Mouse (Mus musculus) lung, postnatal 14 days (tissue): Measurements from ENCODE around the gene Tnxb.

Experiments used
- DNase-seq: peaks from one replicate; pipeline ENCODE4 v3.0.0; 2021

Tnxb gene

DNA sequence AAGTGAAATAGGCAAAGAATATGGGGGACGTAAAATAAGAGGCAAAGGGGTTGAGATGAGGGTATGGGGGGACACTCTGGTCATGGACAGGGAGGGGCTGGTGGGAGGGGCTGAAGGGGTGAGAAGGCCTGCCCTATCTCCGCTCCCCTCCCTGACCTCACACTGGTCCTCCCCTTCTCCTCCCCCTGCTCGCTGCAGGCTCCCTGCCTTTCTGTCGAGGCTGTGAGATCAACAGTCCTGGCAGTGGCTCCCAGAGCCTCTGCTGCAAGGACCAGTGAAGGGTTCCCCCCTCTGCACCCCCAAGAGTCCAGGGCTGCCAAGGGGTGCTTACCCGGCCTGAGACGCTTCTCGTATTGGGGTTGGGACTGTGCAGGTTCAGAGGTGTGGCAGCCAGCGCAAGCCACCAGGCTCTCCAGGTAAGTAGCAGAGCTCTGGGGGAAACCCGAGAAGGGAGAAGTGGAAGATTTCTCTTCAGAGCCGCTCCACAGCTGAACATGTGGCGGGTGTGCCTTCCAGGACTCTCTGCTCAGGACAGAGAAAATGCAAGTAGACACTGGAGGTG is 10.0 kb upstream of the Tnxb start:
- DNase-seq: no peak

- peak; percentile 70 for DNase-seq
Measured at GRCm38 (mm10) chr17:34661121-34661591, 9.2 kb upstream of the Tnxb start.

DNA sequence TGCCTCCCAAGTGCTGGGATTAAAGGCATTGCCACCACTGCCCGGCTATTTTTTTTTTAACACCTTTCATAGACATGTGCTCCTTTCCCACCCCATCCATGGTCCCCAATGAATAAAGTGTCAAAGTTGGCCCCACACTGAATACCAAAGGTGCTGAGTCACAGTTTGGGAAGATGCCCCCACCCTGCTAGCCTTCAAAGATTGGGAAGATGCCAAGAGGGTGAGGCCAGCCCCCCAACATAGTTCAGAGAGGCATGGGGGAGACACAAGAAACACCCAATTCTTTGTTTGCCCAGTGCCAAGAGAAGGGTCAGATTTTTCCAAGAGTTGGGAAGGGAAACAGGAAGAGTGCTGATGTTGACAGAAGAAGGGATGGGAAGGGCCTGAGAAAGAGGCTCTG is 7.9 kb upstream of the Tnxb start:
- no peak for DNase-seq

DNA sequence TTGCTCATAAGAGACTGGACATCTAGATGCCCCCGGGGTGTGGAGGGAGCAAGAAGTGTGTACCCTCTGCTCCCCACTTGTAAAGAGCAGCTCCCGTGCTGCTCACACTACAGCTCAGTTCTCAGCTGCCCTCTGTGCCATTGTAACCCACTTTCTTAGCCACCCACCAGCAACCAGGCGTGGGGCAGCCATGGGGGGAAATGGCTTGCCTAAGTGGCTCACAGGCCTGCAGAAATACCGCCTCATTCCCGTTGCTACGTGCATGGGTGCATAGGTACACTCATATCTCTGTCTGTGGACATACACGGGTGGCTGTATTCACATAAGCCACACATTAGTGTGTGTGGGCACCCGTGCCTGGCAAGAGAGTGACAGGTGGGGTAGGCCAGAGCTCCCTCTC is 7.4 kb upstream of the Tnxb start:
- no peak for DNase-seq

GRCm38 (mm10) chr17:34663558-34663957 is 6.8 kb upstream of the Tnxb start:
- no peak for DNase-seq

DNA sequence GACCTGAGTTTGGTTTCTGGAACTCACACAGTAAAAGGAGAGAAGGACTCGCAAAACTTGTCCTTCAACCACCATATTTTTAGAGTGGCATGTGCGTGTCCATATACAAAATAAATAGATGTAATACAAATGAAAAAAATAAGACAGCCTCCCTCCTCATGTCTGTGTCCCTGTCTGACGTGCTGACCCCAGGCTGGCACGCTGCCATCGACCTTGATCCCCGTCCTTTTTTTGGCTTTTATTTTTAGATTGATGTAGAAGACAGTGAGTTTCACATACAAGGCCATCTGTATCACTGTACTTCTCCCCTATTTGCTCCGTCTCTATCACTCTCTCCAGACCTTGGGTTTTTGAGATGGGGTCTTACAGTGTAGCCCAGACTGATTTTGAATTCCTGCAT is 5.9 kb upstream of the Tnxb start:
- no peak for DNase-seq

- DNase-seq: no peak
Measured at GRCm38 (mm10) chr17:34671151-34672066, 1.1 kb downstream of the Tnxb start.

DNA sequence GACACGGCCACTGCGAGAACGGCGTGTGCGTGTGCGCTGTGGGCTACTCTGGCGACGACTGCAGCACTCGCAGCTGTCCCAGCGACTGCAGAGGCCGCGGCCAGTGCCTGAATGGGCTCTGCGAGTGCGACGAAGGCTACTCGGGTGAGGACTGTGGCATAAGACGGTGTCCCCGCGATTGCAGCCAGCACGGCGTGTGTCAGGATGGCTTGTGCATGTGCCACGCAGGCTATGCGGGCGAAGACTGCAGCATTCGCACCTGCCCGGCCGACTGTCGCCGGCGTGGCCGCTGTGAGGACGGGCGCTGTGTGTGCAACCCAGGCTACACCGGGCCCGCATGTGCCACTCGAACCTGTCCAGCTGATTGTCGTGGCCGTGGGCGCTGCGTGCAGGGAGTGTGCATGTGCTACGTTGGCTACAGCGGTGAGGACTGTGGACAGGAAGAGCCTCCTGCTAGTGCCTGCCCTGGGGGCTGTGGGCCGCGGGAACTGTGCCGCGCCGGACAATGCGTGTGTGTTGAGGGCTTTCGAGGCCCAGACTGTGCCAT is 2.0 kb downstream of the Tnxb start:
- no peak for DNase-seq

DNA sequence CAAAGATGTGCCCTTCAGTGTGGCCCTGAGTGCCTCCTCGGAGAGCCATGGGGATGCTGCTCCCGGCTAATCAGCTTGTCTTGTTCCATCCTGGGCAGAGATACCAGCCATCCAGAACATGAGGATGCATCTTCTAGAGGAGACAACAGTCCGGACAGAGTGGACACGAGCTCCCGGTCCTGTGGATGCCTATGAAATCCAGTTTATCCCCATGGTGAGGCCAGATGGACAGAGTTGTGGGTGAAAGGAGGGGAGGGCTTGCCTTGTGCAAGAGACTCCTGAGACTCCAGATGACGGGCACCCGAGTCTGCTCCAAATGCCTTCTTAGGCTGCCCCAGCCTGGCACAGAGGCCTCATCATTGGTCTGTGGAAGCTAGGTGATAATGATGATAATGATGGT is 2.8 kb downstream of the Tnxb start:
- DNase-seq: no peak

DNA sequence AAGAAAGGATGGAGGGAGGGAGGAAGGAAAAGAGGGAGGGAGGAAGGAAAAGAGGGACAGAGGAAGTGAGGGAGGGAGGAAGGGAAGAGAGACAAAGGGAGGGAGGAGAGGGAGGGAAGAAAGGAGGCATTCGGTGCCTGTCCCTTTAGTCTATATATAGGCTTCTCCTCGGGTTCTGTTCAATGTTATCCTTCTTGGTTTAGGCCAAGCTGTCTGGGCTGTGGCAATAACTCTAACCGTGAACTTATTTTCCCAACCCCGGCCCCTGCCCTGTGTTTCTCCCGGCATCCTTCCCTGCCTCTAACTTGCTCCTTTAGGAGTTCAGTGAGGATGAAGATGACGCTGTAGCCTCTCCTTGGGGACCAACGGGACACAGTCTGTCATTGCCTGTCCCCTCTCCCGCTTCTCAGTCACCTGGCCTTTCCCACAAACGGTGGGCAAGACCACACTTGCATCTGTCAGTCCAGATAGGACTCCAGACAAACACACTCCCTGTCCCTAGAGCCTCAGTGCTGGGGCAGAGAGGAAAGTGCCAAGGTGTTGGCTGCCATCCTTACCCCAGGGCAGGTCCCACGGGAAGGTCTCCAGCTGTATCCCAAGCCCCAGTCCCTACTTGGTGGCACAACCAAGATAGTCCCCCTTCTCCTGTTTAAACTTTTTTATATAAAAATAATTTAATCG is 4.3 kb downstream of the Tnxb start:
- DNase-seq: no peak

DNA sequence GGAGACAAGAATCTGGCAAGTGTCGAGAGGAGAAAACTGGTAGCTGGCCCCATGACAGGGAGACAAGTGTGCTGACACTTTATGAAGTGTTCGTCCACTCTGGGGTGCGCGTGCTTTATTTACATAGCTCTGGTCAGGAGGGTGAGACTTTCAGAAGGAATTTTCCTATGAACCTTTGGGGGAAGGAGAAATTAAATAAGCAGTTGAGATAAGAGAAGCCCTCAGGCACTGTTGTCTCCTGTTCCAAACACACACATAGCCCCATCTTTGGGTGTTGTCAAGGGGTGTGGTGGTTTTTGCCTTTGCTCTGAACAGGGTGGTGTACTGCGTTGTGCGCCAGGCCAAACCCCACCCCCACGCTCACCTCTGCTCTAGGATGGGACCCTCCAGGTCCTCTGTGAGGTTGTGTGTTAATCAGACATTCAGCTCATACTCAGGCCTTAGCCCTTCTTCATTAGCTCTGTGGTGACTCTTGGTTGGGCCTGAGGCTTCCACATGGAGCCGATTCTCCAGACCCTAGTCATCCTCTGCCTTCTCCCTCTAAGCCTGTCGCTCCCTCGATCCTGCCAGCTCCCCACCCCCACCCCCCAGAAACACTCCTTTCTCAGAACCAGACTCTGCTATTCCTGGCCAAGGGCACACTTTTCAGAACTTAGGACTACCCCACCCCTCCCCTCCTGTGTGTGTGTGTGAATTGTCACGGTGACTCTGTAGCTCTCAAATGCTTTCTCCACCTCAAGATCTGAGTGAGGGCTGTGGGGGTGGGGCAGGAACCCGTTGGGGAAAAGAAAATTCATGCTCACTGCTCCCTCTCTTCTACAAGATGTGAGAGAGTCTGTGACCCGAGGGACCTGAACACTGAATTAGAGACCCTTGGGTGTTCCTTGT is 5.1 kb downstream of the Tnxb start:
- no peak for DNase-seq

GRCm38 (mm10) chr17:34676093-34676460 is 5.7 kb downstream of the Tnxb start:
- no peak for DNase-seq

DNA sequence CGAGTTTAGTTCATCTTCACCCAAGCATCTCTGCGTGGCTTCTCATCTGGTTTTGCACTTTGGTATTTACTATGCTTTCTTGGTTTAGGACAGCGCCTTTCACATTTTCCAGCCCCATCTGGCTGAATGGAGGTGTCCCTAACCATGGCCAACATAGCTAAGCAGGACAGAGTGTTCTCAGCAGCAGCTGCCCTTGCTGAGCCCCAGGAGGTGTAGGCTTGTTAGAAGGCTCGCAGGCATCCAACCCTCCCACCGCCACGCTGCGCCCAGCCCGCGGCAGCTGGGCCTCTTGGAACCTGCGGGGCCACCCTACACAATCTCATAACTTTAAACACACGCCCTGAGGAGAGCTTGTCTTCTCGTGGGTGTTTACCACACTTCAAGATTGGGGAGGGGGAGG is 6.3 kb downstream of the Tnxb start:
- no peak for DNase-seq

GRCm38 (mm10) chr17:34680191-34680590 is 9.9 kb downstream of the Tnxb start:
- DNase-seq: no peak

GRCm38 (mm10) chr17:34680621-34681020 is 10.3 kb downstream of the Tnxb start:
- no peak for DNase-seq

DNA sequence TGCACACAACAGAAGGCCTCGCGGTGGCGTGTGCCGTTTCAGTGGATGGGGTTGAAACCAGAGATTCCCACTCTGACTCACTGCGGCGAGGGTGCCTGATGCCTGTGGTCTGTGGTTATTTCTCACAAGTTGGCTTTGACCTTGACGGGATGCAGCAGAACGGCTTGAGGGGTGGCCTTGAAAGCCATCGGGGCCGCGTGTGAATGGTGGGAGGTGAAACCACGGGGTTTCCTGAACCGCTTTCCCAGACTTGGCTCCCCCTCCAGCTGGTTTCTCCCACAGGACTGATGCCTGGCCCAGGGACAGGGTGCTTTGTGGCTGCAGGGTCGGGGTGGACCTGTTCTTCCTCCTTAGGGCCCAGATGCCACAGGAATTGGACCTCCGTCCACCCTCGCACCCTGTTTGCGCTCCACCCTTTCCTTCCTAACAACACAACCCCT is 10.8 kb downstream of the Tnxb start:
- no peak for DNase-seq

GRCm38 (mm10) chr17:34681881-34682536 is 11.7 kb downstream of the Tnxb start:
- DNase-seq: no peak

DNA sequence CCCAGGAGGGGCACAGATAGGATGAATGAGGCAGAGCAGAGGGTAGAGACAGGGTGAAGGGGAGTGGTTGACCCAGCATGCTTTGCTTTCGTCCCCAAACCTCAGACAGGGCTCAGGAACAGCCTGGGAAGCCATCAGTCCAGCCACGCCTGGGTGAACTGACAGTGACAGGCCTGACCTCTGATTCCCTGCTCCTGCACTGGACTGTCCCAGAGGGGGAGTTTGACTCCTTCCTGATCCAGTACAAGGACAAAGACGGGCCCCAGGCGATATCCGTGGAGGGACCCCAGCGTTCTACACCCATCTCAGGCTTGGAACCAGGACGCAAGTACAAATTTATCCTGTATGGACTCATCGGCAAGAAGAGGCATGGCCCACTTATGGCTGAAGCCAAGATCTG is 12.8 kb downstream of the Tnxb start:
- no peak for DNase-seq

DNA sequence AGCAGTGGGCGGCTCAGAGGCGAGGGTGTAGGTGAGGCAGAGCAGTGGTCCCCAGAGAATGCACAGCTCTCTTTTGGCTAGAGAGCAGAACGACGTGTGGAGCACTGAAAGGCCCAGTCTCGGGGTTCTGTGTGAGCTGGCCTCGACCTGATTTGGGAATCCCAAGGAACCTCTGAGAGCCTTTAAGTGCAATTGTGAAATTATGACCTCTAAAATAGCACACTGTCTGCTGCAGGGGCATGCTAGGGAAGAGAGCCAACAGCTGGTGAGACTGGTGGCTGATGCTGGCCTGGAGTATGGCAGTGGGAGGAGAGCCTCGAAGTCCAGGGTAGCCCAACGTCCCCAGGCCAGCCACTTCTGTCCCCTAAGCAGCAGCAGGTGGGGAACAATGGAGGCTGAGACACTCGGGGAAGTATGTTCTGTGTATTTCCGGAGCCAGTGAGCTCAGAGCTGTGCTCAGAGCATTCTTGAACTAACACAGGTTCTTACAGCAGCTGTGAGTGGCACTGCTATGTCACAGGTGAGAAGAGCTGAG is 13.4 kb downstream of the Tnxb start:
- DNase-seq: no peak

DNA sequence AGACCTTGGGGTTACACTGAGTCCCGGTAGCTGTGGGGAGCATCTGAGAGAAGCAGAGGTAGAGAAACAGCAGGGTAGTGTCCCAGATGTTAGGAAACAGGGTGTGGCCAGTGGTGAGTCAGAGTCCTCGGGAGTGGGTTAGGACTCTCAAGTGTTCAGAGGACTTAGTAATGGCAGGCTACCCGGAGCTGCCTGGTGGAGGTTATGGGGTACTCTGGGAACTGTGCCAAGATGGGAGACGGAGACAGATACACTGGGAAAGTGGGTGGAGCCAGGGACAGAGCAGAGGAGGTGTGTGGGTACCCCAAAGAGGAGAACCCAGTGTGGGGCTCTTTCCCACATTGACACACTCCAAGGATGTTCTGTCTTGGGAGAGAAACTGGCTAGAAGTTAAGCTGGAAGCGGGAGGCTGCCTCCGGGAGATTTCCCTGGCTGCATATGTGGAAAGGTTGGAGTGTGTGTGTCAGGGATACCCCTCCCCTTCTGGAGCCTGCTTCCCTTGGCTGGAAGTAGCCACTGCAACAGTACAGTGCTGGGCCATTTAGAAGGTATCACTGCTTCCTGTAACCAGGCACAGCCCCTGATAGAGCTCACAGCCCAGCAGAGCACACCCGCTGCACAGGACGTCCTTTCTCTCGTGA is 14.0 kb downstream of the Tnxb start:
- no peak for DNase-seq
